Mouse (Mus musculus) cerebellum, postnatal 36 days (tissue): Measurements from ENCODE around the gene Gm17364.
"Not testable (repeated sequence)": the region's sequence is repeated elsewhere in the genome, so short reads cannot be mapped to it uniquely, and the experiment has no call there.

Source experiments
- DNase-seq, 2 experiments: peaks; one replicate each; pipeline ENCODE4 v3.0.0; 2021 to 2022; ENCODE audit warnings: mixed read lengths in 2 of 2

Gm17364 gene

DNA sequence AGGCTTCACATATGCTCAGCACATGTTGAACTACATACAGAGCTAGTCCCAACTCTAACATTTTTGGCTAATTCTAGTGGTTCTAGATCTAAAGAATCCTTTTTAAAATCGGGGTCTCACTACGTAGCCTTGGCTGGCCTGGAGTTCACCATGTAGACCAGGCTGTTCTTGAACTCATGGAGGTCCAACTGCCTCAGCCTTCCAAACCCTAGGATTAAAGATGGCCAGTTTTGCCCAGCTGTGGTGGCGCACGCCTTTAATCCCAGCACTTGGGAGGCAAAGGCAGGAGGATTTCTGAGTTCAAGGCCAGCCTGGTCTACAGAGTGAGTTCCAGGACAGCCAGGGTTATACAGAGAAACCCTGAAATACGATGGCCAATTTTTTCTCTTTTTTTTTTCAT lies 22.5 kb downstream of the Gm17364 start:
- not testable (repeated sequence) for DNase-seq

DNA sequence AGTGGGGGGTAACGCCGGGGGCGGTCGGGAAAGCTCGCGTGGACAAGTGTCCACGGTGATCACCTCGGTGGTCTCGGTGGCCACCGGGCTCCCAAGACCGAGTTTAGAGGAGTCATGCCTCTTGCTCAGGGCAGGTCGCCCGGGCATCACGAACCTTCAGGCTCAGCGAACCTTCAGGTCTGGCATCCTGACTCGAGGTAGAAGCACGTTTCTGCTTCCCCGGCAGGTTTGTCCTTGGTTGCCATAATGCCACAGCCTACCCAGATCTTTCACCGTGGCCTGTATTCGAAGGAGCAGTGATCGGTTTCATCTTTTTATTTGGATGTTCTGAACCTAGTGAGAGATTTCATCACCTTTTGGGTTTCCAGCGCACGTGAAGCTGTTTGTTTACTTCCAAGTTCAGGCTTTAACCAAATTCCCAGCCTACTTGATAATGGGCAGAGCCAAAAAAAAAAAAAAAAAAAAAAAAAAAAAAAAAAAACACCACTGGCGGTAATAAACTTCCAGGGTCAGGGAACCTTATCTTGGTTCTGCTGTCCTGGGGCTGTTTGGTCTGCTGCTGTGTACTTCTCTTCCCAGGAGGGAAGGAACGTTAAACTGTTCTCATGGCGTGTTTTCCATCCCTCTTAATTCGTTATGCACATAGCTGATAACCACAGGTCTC lies 23.3 kb downstream of the Gm17364 start:
- peak in 1 of 2 experiments; percentile 49 for DNase-seq

GRCm38 (mm10) chr13:41249538-41250317 lies 24.0 kb downstream of the Gm17364 start, which contains the start of gene Smim13:
Smim13 (plus strand) TSS chr13:41249844.
- peak; percentile 88 to 90 for DNase-seq

DNA sequence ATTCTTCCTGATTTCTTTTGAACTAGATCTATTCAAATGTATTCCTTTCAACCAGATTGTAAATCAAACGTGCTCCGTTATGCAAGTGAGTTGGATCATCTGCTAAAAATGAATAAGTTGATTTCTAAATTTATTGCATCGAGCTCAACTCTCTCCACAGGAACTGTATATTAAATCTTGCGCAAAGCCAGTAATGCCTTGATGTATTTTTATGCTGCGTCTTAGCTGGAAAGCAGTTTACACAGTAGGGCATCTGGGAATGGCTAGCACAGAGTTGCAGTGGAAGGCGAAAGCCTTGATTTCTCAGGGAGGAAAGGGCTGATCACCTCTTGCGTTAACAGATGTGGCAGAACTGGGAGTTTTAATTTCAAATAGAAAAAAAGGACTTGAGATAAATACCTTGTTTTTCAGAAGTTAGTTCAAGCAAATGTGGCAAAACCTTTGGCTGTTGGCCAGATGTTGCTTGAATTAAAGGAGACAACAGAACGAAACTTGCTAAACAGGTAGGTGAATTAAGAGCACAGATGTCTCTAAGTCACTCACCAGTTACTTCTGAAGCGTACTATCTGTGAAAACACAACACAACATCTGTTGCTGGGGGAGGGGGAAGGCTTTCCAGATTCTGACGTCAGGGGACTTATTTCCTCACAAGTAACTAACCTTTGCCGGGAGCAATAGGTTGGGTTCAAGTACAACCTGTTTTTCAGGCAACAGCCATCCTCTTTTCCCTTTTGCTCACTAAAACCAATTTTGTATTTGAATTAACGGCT lies 24.8 kb downstream of the Gm17364 start:
- DNase-seq, result no peak

DNA sequence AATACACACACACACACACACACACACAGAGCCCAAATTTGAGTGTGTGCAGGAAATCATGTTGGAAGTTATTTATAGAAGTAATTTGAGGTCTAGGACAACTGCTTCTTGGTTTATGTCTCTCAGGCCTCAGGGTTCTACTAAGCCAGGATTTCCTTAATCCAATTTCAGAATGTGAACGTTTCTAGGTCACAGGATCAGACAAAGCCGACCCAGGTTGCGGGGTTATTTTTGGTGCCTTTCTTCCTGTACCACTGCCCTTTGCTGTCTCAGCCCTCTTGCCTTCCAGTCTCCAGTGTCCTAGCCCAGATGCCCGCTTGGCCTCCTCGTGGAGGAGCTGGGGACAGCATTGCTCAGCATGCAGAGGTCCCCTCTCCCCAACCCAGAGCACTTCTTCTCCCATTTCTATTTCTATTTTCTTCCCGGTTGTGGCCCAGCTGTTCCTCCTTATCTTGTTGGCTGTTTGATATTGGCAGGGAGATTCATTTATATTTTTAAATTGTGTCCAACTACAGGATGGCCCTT lies 29.4 kb downstream of the Gm17364 start:
- no peak for DNase-seq

DNA sequence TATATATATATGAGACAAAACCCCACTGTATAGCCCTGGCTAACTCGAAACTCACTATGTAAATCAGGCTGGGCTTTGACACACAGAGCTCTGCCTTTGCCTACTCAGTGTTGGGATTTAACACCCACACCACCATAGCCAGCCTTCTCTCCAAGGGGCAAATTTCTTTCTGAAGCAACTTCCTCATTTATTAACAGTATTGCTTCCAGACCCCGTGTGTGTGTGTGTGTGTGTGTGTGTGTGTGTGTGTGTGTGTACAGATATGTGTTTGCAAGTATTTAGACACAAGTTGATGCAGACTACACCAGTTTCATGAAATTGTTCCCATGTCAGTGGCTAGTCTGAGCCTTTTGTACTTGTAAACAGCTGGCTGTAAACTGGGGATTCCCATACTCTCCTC lies 32.2 kb downstream of the Gm17364 start:
- DNase-seq, result no peak

DNA sequence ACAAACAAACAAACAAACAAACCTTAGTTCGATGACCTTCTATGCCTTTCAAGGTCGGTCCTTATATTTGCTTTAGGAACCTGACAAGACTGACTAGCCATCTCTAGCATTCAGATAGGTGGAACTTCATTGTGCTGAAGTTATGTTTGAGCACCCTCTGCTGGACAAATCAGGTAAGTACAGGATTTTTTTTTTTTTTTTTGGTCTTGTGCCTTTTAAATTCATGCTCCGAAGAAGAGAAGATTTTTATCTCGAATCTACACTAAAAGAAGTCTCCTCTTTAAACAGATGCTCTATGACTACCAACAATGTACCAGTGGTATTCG lies 35.0 kb downstream of the Gm17364 start:
- no peak for DNase-seq

DNA sequence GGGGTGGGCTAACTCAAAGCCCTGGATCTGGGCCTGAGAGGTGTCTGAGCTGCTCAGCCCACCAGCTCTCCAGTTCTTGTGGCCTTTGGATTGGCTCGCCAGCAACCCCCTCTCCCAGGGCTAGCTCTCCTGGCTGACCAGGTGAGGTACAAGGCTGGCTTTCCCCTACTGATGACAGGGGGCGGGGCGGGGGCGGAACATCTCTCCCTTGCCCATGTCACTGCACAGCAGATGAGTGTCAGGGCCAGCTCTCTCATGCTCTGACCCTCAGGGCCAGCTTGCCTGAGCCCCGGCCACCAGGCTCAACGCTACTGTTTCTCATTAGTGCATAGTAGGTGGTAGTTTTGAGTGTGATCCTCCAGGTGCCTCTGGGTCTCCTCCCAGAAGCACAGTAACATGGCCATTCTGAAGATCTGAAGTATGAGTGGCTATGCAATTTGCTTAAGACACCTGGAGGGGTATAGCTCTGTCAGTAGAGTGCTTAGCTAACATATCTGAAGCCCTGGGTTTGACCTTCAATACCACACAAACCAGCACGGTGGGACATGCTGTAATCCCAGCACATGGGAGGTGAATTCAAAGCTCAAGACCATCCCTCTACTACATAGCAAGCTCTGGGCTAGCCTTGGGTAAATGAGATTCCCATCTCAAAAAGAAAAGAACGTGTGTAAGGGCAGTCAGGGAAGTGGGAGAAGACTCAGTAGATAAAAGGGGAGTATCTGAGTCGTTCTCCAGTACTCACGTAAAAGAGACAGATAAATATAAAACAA lies 35.6 kb downstream of the Gm17364 start:
- DNase-seq, result no peak

DNA sequence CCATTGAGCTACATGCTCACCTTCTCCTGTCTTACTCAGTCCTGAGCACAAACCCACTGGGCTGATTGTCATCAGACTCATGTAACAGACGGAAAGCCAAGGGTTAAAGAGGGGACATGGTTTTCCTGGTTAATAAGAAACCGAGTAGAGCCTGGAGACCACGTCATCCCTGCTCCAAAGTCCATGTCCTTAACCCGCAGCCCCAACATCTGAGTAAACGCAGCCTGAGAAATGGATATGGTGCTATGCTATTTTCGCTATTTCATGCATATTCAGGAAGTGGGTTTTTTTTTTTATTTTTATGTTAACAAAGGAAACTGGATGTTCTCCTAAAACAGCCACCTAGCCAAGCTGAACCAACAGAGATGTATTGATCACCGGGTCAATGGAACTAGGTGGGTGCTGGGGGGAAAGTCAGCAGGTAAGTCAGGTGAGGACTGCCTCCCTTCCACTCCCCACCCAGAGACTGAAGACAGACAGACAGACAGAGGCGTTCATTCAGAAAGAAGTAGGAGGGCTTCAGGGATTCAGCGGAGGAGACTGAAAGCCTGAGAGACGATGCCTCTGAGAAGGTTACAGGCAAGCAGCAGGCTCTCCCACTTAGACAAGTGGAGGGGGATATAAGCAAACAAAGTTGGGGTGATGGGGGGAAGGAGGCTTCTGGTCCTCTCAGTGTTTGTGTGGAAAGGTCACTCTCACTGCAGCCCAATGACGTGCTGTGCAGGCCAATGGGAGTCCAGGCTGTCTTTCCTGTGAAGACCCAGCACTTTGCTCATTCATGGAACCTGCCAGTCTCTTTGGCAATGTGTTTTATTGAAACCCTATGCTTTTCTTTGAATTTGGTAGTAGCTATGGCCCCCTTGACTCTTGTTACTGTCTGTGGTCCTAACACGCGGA lies 37.7 kb downstream of the Gm17364 start:
- DNase-seq, result no peak

- no peak for DNase-seq
Observed at GRCm38 (mm10) chr13:41235181-41235580, 38.6 kb downstream of the Gm17364 start.

DNA sequence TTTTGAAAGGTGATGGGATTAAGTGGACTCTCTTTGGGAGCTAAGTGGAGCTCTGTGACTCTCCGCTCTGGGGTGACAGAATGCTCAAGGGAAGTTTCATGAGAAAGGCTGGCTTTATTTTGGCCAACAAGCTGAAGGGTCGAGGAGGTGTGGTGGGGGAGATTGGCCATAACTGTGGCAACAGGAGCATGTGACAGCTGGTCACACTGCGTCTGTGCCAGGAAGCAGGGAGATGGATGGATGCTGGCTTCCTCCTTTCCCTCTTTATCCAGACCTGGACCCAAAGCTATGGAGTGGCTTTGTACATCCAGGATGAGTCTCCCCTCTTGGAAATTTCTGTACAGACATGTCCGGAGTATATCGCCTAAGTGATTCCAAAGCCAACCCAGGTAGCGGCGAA lies 40.5 kb downstream of the Gm17364 start:
- DNase-seq, result no peak

- DNase-seq, result no peak
Observed at GRCm38 (mm10) chr13:41232209-41232608, 41.6 kb downstream of the Gm17364 start.

GRCm38 (mm10) chr13:41231389-41231983 lies 42.3 kb downstream of the Gm17364 start:
- peak; percentile 59 to 71 for DNase-seq

DNA sequence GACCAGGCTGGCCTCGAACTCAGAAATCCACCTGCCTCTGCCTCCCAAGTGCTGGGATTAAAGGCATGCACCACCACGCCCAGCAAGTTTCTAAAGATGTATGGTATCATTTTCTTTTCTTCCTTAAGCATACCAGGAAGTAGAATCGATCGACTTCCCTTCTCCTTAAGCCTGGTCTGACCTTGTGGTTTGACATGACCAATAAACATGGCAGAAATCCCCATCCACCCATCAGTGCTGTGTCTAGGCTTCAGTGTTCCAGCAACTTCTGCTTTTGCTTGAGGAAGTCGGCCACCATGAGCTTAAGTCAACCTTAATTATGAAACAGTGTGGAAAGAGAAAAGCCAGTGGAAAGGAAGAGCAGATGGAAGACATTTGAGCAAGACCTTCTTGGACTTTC lies 43.5 kb downstream of the Gm17364 start:
- no peak for DNase-seq

- no peak for DNase-seq
Observed at GRCm38 (mm10) chr13:41228060-41228459, 45.7 kb downstream of the Gm17364 start.

DNA sequence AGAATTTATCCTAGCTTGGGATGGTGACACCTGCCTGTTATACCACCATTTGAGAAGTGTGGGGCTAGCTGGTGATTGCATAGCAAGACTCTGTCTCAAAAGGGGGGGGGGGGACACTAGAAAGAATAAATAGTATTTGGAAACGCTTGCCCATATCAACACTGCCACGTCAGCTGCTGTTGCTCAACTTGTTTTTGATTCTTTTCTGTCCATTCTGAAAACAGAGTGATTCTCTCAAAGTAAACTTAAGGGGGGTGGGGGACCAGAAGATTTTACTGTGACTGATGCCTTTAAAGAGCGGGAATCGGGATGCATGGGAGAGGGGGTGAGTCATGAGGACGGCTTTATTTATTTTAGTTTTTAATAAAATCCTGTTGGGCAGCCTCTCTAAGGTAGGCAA lies 47.3 kb downstream of the Gm17364 start:
- no peak for DNase-seq
